Mouse (Mus musculus) limb, embryonic 12.5 days (tissue): ENCODE measurements at regions not wholly inside any gene's neighbourhood (a gene's known extent, or its start where the extent isn't known, plus 50 kb on each side); places are given as distances from the start of the nearest gene placed in this dataset.

Experiments
- ATAC-seq: fragments of 200-750 bp; cut with Nextera tagmentation; 2 replicates; pipeline ENCODE4 v1.8.0; 2017; ENCODE audit warnings: low read depth, moderate TSS enrichment; ENCODE audit not compliant: insufficient number of reproducible peaks, insufficient read depth, low FRiP score, low TSS enrichment
- H3K27ac ChIP-seq: fragments of 300-500 bp; sonication (generic); 2 replicates; pipeline ENCODE4 v1.5.1; 2016; ENCODE audit warnings: mild to moderate bottlenecking, moderate library complexity
- H3K27me3 ChIP-seq: fragments of 300-500 bp; sonication (generic); 2 replicates; pipeline ENCODE4 v1.6.1; 2016; ENCODE audit warnings: mild to moderate bottlenecking, moderate library complexity
- H3K36me3 ChIP-seq: fragments of 300-500 bp; sonication (generic); 2 replicates; pipeline ENCODE4 v1.6.1; 2016; ENCODE audit warnings: mild to moderate bottlenecking, moderate library complexity
- H3K4me1 ChIP-seq: fragments of 300-500 bp; sonication (generic); replicated peaks from 2 replicates; pipeline ENCODE4 v1.6.1; 2016
- H3K4me2 ChIP-seq: fragments of 300-500 bp; sonication (generic); 2 replicates; pipeline ENCODE4 v1.6.1; 2016; ENCODE audit warnings: mild to moderate bottlenecking, moderate library complexity
- H3K4me3 ChIP-seq: fragments of 300-500 bp; sonication (generic); replicated peaks from 2 replicates; pipeline ENCODE4 v1.5.1; 2016; ENCODE audit warnings: mild to moderate bottlenecking
- H3K9ac ChIP-seq: fragments of 300-500 bp; sonication (generic); replicated peaks from 2 replicates; pipeline ENCODE4 v1.6.1; 2016; ENCODE audit warnings: mild to moderate bottlenecking, moderate library complexity
- H3K9me3 ChIP-seq: fragments of 300-500 bp; sonication (generic); 2 replicates; pipeline ENCODE4 v1.6.1; 2016; ENCODE audit warnings: mild to moderate bottlenecking, moderate library complexity
- WGBS: fragments of 180-500 bp; shearing (Covaris S2); methylation state at CpG from one replicate; pipeline ENCODE4 v1.1.7; 2016; 5-methylcytosine and 5-hydroxymethylcytosine counted together

DNA sequence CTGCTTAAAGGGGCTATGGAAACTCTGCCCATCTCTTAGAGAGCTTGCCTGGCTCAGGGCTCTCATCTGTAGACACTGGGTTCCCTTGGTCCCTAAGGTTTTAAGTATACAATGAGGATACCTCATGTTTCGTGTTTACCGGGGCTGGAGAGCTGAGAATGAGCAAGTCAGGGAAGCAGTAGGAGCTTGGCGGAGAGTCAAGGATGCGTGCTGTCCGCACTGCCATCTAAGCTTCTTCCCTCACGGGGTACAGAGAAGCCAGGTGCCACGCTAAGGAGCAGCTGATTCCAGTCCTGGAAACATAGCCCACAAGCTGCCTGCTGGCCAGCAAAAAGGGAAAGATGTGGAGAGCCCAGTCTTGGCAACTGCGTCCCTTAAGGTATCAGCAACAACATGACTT is 55.0 kb upstream of the Ttc34 start:
- H3K4me2 ChIP-seq, result no peak overlapping the region
- peak overlapping the region; percentile 42 for H3K27ac ChIP-seq
- 84% methylated on average over 8 of the region's 8 CpGs for WGBS
- peaks cover 61% of the 10 kb centered on the region for H3K4me1 ChIP-seq
- H3K27me3 ChIP-seq, result no peaks in the 10 kb centered on the region; the same call in 1 of the 2 replicates
- no peaks in the 10 kb centered on the region for H3K9me3 ChIP-seq
- no peak overlapping the region for H3K4me3 ChIP-seq
- H3K9ac ChIP-seq, result no peak overlapping the region
- ATAC-seq, result no peak
- no peaks in the 10 kb centered on the region for H3K36me3 ChIP-seq

DNA sequence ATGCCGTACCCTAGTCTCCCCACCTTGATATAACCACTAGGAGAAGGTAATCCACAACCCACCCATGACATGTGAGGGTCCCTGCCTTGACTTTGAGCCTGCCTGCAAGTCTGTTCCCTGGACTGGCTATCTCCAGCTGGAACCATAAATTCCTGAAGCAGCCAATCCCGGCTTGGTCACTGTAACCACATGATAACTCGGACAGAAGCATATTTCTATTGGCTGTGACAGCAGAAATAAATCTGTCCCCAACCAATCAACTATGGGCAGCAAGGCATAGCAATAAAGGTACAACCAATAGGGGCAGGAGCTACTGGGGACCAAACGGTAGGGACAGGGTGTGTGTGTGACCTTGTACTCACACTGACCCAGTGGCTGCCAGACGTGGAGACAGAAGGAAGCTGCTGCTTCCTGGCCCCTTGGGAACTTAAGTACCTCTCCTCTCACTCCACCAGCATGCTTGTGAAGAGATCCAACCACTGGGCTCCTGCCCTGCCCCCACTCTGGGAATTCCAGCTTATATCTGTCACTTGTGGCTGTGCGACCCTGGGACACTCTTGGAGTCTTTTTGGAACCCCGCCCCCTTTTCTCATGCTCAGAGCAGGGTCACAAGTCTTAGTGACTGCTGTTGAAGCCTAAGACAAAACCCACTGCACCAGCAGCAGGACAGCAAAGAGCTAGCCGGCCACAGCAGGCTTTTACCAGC is 51.8 kb upstream of the Ttc34 start:
- Histone ChIP-seq H3K27me3 (peaks cover 14% of the 10 kb centered on the region; the same call in 1 of the 2 replicates), H3K4me3 (no peak overlapping the region), H3K9ac (no peak overlapping the region), H3K9me3 (no peaks in the 10 kb centered on the region), H3K4me1 (peaks cover 67% of the 10 kb centered on the region), H3K36me3 (no peaks in the 10 kb centered on the region), H3K4me2 (no peak overlapping the region), H3K27ac (no peak overlapping the region)
- WGBS, result 40% methylated on average over 8 of the region's 8 CpGs
- ATAC-seq, result no peak

DNA sequence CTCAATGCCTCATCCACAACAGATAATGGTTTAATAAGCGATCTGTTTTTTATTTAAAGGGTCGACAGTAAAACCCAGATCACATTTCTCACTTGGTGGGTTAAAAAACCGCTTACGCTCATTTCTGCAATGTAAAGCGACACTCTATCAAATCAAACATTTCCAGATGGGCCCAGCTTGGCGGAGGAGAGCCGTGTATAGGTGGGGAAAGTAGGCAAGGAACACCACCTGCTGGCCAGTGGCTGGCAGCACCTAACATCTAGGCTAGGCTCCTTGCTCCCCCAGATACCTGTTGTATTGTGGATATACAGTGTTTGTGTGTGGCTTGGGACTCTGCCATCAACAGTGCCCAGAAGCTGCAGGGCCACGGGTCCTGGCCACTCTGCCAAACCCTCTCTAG is 50.1 kb upstream of the Ttc34 start:
- H3K27me3 ChIP-seq, result peaks cover 18% of the 10 kb centered on the region; the same call in 1 of the 2 replicates
- no peak overlapping the region for H3K9ac ChIP-seq
- no peaks in the 10 kb centered on the region for H3K36me3 ChIP-seq
- H3K9me3 ChIP-seq, result no peaks in the 10 kb centered on the region
- peaks cover 64% of the 10 kb centered on the region for H3K4me1 ChIP-seq
- ATAC-seq, result peak; percentile 82
- no peak overlapping the region for H3K4me2 ChIP-seq
- 16% methylated on average over 8 of the region's 8 CpGs for WGBS
- no peak overlapping the region for H3K27ac ChIP-seq
- H3K4me3 ChIP-seq, result no peak overlapping the region
